Comparison of ENCODE assay signal across 16 mouse cellular contexts in the genomic region with DNA sequence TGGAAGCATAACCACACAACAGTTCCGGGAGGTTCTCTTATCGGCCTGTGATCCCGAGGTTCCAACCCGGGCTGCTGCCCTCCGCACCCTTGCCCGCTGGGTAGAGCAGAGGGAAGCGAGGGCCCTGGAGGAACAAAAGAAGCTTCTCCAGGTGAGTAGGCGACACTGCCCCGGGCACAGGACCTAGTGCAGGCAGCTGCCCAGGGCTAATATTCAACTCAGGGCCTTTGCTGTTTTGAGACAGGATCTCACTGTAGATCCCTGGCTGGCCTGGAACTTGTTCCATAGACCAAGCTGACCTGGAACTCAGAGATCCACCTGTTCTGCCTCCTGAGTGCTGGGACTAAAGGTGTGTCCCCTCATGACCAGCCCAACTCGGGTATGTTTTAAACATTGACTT.
"Had no signal": no experiment of that assay in that cellular context is flagged by ENCODE, and none has a peak within 500 bp of the region (broad histone marks: within the 10 kb centered on the region; RNA-seq: fewer than 3 reads in every experiment).

No protein-coding gene starts in this region.

- H3K9ac ChIP-seq: intestine, embryonic 15.5 days; limb, embryonic 12.5 days; limb, embryonic 15.5 days; liver, embryonic 14.5 days; liver, postnatal 0 days; lung, embryonic 14.5 days; midbrain, embryonic 12.5 days; midbrain, embryonic 15.5 days; neural tube, embryonic 13.5 days had no signal

- H3K9me3 ChIP-seq: intestine, embryonic 15.5 days; limb, embryonic 12.5 days; limb, embryonic 15.5 days; midbrain, embryonic 12.5 days; midbrain, embryonic 15.5 days; neural tube, embryonic 13.5 days had no signal

- H3K4me3 ChIP-seq: intestine, embryonic 15.5 days; limb, embryonic 12.5 days; limb, embryonic 15.5 days; midbrain, embryonic 12.5 days; midbrain, embryonic 15.5 days; neural tube, embryonic 13.5 days had no signal

- H3K27ac ChIP-seq: intestine, embryonic 15.5 days; kidney, postnatal 0 days; limb, embryonic 12.5 days; limb, embryonic 15.5 days; liver, embryonic 14.5 days; macrophage; midbrain, embryonic 12.5 days; midbrain, embryonic 15.5 days; neural tube, embryonic 13.5 days had no signal

- DNase-seq: left cerebral cortex, postnatal 4 days; liver, postnatal 0 days; lung, embryonic 14.5 days; thymus, adult 18-20 months; thymus, postnatal 36 days had no signal

- ATAC-seq: intestine, embryonic 15.5 days; liver, postnatal 0 days; lung, postnatal 0 days; midbrain, embryonic 15.5 days had no signal

- H3K4me2 ChIP-seq: intestine, embryonic 15.5 days; limb, embryonic 12.5 days; limb, embryonic 15.5 days; liver, embryonic 11.5 days; lung, embryonic 14.5 days; midbrain, embryonic 12.5 days; midbrain, embryonic 15.5 days; neural tube, embryonic 13.5 days had no signal

- H3K27me3 ChIP-seq: intestine, embryonic 15.5 days; limb, embryonic 12.5 days; limb, embryonic 15.5 days; midbrain, embryonic 12.5 days; midbrain, embryonic 15.5 days; neural tube, embryonic 13.5 days had no signal

- H3K36me3 ChIP-seq: midbrain, embryonic 15.5 days had no signal

- H3K4me1 ChIP-seq: intestine, embryonic 15.5 days; limb, embryonic 12.5 days; limb, embryonic 15.5 days; midbrain, embryonic 12.5 days; midbrain, embryonic 15.5 days; neural tube, embryonic 13.5 days had no signal
